Mouse (Mus musculus): ENCODE measurements around the gene Hs2st1. TPM values are rescaled to one million over a fixed set of nuclear protein-coding genes. Genes with fewer than 3 reads are reported as not detected.

The Hs2st1 gene
- total and polyA plus RNA-seq, 3 experiments, result 2.8 to 20.1 (median 18.9) TPM

DNA sequence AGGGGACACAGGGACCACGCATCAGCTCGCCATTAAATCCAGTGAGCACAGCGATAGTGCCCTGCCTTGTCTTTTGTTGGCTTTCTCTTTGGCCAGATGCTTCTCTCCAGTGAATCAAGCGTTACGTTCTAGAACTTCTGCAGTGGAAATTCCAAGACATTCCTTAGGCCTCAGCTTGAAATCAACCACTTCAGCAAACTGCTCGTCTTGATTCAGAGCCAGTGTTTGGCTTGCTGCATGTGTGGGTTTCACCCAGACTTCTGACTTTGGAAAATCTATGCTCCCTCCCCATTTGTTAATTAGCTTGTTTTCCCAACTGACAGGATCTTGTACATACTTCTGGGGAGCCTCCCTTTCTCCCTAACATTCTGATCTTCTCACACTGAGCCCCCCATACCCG lies 16.8 kb upstream of the Hs2st1 start:
- DNase-seq, result no peak

DNA sequence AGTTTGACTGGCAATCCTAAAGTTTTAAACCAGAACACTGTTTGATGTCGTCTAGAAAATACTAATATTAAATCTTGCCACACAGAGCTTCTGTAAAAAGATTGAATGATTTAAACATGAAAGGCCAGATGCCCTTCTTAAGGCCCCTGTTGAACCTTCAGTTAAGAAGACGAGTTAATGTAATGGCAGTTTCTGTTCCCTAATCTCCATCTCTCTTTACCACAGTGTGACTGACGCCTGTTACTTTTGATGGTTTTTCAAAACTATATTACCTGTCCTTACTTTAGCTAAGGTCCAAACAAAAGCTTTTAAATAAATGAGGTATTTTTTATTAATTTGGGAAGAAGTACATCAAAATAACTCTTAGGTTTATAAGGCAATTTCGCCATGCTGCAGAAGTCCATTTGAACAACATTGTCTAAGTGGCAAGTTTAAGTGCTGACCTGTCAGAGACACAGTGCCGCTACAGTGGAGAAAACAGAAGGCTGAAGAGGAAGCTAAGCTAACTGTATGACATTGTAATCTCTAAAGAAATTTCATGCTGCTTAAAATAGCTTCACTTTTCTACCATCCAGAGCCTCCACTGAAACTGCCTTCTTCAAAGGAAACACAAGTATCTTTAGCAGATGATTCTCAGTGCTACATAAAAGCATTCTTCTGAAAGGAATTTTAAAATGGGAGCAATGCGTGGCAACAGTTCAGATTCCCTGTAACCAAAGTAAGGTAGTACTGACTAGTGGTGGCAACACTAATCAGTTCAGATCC lies 15.0 kb upstream of the Hs2st1 start:
- no peak for DNase-seq

DNA sequence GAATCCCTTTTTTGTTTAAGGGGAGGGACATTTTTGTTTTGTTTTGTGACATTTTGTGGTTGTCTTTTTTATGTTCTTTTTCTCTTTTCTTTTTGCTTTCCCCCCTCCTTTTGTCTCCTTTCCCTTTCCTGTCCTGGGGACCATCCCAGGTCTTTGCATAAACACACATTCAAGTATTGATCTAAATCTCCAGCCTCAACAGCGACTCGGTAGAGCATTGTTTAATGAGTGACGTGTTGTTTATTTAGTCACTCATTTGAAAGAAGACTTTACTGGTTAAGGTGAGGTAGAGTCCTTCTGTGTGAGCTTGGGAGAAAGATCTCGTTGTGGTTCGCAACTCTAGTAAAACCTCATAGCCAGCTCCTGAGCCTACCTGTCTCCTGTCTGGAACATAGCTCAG lies 13.8 kb upstream of the Hs2st1 start:
- DNase-seq, result no peak

DNA sequence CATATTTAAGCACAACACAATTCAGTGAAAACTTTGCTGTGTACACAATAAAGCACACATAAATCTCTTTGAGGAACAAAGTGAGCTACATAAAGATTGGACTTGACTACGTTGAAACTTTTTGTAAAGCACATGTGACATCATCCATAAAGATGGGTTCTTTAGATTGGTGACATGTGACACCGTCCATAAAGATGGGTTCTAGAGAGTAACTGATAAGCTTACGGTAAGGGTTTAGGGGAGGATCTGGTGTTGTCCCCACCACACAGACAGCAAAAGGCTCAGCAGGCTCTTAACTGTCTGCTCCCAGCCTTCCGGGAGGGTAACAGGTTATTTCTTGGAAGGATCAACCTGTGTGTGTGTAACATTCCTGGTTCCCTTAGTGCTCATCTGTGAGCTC lies 12.3 kb upstream of the Hs2st1 start:
- no peak for DNase-seq

DNA sequence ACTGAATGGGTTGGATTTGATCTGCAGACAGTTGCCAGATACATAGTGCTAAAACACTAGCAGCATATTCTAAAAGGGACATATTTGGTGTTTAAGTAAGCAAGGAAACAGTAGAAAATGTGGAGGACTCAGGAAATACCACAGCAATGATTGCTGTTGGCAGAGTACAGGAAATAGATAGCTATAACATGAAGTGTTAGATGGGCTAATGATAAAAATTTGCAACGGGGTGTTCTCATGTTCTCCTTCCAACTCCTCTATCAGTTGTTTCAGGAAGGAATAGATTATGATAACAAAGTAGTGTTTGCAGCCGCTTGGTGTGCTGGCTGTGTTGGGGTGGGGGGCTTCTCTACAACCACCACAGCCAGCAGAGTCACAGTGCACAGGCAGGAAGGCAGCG lies 11.9 kb upstream of the Hs2st1 start:
- no peak for DNase-seq

DNA sequence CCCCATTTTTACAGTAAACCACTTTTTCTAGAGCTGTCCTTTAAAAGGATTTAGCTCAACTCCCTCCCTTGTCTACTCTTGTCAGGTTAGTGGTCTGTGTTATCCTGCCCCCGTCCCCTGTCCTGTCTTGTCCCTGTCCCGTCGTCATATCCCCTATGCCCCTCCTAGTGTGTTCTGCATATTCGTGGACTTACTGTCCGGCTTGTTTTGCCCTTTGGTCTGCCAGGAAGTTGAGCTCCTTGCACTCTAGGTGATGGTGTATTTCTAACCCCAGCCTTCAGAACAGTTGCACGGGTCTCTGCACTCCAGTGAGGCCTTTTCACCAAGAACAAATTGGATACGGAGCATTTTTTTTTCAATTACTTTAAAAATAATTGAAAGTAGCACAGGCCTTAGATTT lies 10.3 kb upstream of the Hs2st1 start:
- DNase-seq, result no peak

DNA sequence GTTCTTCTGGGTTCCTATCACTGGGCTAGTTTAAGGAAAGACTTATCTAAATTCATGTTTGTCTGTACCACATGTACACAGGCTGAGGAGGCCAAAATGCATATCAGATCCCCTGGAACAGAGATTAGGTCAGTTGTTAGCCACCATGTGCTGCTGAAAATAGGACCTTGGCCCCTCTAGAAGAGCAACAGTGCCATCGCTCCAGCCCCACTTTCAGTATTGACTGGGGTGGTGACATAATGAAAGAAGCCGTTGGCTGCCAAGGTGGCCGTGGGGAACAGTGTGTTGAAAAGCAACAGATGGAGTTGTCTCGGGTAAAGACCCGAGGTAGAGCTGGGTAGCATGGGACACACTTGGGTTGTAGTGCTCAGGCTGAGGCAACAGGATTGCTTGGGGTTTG lies 9.8 kb upstream of the Hs2st1 start:
- DNase-seq, result no peak

DNA sequence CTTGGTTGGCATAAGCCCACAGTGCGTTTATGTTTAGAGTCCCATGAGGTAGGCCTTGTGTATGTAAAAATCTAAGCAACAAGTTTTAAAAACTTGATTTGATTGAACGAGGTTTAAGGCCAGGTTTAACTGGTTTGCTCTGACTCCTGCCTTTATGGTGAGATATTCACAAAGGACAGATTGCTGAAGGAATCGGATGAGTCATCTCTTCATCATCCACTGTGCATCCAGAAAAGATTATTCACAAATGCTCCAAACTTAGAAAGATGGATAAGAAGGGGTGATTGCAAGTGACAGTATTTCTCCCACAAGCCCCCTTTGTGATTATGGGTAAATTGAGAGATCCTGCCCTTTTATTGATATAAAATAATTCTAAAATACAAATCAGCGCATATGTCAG lies 8.9 kb upstream of the Hs2st1 start:
- DNase-seq, result no peak

DNA sequence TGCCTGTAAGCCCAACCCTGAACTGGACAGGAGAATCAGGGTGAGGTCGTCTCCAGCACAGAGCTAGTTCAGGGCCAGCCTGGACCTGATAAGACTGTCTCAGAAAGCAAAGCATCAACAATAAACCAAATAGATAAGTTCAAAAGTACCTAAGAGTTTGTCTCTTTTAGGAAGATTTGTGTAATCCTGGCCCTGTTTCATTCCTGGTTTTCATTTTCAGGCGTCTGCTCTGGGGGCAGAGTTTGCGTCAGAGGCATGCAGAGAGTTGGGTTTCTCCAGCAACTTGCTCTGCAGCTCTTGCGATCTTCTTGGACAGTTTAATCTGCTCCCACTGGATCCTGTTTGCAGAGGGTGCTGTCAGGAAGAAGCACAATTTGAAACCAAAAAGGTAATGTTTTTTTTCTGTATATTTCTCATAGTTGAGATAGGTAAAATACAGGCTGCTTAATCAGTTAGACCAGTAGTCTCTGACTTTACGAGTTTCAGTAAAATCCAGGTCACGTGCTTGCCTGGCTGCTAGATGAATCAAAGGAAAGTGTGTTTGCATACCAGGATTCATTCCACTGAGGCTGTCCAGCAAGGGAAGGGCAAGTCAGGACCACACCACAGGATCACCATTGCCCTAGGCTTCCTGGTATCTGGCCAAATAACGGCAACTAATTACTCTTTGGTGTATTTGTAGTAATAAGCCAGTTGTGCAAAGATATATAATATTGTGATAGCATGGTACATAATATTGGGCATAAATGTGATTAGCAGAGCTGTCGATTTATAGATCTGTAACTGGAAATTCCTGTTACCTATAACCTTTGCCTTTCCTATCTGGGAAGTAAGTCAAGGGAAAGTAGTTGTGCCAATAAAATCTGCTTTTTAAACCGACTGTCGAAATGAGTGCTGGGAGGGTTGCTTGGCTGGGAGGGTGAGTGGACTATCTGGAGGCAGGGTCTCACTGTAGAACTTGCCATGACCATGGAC lies 7.7 kb upstream of the Hs2st1 start:
- DNase-seq, result no peak

DNA sequence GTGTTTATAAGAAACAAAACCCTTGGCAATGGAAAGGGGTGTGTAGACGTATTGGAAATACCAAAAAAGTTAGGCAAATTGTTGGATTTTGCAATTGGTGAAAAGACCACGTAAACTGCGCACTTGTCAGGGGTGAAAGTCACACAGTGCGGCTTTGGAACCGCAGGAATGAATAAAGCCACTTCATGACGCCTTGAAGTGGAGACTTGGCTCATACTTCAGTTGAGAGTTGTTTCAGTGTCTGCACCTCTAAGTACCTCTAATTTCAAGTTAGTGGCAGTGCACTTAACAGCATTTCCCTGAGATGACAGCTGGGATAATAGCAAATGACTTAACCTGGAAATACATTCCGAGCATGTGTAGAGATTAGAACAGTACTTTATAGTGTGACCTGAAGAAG lies 4.3 kb upstream of the Hs2st1 start:
- DNase-seq, result no peak

DNA sequence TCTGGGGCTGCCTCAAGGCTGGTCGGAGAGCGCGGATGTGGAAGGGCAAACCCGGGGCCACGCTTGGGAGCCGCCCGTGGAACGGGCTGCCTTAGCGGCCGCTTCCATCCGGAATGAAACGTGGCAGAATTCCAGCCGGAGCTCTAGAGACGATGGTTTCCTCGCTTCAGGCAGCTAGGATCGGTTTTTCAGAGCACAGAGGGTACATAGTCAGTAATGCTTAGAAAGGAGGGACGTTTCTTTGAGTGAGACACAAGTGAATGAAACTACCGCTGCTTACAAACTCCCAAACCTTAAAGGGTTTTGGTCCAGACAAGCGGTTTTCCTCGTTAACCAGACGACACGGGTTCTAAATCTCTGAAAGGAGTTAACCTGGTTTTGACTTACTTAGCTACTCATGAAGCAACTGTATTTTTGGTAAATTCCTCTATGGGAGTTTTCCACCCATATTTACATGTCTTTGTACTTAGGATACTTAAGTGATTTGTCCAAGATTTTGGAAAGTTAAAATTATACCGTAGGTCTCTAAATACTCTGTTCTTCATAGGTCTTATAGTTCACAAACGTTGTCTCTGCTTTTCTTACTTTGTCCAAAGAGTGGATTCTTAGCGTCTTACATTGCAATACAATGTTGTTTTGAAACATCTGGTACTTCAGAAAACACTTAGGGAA lies 971 bp upstream of the Hs2st1 start:
- no peak for DNase-seq

DNA sequence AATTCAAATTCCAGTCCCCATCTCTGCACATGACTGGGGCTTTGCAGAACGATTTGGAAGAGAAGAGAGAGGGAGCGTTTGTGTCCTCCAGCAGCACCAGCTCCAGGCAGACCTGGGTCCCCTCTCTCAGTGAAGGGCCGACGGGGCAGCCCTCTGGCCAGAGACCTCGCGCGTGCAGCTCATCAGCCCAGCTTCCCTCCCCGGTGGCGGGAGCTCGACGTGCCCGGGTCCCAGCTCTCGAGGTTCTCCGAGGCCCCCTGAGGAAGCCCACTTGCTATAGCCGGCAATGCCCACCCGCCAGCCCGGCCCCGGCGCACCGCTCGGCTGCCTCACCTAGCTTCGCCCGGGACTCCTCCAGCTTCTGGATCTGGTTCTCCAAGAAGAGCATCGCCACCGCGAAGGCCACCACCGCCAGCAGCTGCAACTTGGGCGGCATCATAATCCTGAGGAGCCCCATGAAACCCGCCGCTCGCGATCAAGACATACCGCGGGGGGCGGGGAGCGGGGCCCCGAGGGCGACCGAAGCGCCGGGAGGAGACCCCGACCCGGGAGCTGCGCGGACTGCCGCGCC lies 495 bp downstream of the Hs2st1 start:
- DNase-seq, result peak; percentile 69

DNA sequence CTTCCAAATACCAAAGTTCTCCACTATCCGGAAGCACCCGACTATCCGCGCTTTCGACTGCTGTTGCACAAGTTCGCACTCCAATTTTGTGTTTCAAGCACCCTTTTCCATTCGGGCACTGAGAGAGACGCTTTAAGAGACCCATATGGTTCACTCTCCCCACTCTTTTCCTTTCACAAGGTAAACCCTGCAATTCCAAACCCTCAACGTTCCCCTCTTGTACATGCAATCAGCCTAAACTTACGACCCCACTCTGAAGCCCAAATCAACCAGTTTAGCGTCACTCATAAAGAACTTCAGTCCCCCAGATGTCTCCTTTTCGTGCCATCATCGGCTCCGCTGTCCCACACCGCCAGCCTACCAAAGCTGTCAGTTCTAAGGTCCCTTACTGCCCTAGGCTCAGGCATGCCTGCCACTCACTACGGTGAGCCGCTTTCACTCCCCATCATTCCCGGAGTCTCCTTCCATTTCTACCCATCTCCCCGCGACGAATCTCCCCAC lies 1.1 kb downstream of the Hs2st1 start:
- peak; percentile 25 for DNase-seq

DNA sequence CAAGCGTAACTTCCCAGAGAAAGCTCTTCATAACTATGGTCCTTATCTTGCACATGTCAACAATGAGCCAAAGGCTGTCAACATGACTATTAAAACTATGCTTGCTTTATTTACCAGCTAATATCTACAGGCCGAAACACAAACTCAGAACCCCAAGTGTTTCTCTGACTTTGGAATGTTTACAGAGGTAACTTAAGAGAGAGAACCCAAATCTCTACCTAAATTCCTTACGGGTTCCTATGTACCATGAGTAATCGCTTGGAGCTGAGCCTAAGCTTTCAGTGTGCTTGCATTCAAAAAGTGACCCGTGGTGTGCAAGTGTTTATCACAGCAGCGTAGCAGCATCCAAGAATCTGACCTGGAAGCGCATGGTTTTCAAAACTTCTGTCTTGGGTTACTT lies 4.8 kb downstream of the Hs2st1 start:
- DNase-seq, result no peak

DNA sequence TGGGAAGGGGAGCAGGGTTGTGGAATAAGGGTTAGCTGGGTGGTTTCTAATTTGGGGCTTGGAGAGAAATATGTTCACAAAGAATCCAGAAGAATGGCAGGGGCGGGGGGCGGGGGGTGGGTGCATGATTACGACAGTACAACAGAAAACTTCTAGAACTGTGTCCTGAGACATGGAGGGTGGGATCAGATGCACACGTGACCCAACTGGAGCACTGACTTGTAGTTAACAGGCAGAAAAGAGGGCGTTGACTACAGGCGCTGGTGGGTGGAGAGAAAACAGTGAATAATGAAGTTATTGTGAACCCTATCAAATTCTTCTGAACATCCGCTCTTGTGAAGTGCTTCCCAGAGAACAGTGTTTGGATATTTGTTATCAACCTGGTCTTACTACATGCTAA lies 6.1 kb downstream of the Hs2st1 start:
- no peak for DNase-seq

DNA sequence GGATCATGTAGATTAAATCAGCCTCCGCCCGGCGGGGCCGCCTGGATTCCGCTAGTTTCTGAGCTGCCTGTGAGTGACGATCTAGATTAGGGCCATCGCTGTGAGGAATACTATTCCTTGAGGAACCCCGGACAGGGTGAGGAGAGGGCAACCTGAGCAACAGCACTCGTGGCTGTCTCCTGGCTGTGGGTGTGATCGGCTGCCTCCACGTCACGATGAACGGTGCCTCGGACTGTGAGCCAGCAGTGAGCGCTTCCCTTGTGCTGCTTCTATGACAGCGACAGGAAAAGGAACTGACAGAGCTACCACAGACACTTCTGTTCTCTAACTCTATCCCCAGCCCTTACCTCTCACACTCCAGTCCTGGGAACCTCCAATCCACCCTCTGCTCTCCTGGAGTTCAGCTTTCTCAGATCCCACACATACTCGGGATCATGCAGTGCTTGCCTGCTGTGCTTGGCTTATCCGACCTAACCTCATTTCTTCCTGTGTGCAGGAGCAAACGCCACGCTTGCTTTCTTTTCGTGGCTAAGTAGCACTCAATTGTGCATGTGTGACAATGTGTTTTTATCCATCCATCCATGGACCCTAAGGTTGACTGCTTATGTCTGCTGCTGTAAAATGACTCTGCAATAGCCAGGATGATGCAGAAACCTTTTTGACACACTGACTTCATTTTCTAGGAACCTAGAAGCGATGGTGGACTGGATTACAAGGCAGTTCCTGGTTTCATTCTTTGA lies 8.3 kb downstream of the Hs2st1 start:
- DNase-seq, result no peak

DNA sequence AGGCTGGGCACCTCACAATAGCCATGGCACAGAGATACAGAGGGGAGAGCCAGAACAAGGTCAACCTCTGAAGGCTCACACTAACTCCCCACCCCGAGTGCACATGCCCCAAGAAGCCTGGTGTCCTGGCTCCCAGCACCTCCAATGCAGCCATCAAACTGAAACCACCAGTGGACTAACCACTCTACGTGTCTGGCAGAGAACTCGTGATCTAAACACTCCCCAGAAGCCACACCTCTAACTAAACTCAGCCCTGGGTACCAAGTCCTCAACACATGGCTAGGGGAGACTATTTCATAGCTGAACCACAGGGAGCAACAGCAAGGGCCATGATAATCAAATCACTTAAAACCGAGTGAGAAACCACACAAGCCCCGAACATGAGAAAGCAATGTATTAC lies 11.7 kb downstream of the Hs2st1 start:
- peak; percentile 40 for DNase-seq

DNA sequence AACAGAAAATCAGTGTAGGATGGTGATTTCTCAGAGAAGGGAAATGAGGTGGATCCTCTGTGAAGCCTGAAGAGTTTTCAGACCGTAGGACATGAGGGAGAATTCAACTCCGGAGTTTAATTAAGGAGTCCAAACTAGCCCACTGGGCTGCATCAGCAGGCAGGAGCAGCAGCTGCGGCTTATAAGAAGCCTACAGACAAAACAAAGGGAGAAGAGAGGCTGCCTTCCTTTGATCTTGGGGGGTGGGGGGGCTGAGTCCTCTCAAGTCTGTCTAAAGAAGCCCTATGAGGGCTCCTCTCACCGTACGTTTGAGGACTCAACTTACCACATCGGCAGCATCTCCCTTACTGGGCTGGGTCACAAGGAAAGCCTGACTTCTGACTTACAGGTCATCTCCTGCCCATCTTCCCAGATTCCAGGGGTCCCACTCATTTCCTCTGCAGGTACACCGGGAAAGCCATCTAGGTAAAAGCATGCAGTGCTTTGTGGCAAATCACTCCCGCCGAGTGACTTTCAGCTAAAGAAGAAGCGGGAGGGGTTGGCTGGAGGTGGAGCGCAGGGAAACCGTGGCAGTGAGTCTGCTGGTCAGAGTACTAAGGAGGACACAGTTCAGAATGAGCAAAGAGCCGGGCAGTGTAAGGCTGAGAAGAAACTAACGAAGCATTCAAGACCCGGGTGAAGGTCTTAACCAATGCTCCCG lies 13.2 kb downstream of the Hs2st1 start:
- DNase-seq, result no peak

DNA sequence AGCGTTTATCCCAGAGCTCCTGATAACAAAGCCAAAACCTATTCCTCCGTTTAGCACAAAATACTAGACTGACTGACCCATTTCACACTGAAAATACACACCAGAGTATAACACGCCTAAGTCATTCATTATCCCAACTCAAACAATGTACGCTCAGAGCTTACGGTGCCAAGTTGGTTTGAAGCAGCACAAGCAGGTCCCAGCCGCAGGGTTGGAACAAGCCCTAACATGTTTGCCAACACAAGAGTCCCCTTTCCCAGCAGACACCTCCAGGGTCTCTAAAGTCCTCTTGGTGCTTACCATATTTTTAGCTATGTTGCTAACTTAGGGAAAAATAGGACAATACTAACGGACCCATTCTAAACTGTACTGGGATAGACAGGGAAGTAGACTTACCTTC lies 14.8 kb downstream of the Hs2st1 start:
- DNase-seq, result no peak

DNA sequence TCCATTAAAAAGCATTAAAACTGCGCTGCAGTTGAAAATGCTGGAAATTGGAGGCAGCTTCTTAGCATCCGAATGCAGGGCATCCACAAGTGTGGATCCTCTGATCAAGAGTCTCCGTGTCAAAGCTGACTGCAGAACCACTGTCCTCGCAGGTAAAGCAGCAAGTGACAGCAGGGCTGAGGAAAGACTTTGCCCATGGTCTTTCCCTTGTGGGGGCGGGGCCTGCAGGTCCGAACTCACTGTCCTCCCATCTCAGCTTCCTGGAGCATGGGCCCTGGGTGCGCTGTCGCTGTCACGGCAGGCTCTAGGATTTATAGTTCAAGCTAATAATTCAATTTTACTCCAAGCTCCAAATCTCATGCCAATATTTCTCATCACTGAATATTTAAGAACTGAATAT lies 15.5 kb downstream of the Hs2st1 start:
- no peak for DNase-seq

DNA sequence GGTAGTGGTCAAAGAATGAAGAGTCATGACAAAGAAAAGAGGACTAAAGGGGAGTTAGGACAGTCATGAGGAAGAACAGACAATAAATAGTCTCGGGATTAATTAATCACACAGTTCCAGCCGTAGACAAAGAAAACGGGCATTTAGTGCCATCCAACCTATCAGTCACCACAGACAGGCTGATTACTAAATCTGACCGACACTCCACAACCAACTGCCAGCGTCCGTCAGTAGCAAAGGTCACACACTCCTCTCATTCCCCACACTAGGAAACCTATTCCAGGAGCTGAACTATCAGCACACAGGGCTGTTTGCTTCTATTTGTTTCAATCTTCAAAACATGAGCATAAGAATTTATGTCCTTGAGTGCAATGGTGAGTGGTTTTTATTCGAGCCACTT lies 16.0 kb downstream of the Hs2st1 start:
- peak; percentile 46 for DNase-seq

Measured in adrenal gland, adult 2 months (tissue).